Mouse (Mus musculus): ENCODE data around the gene Sox6. TPM values are rescaled to one million over a fixed set of nuclear protein-coding genes. Genes with fewer than 3 reads are reported as not detected.

The Sox6 gene
- total and polyA plus RNA-seq, 3 experiments = 0.09 to 1.3 (median 0.90) TPM

- no peaks in the 10 kb centered on the region for H3K9me3 ChIP-seq (replicated peaks; ENCODE audit: low read length)
- H3K4me2 ChIP-seq (ENCODE audit: insufficient read depth, low read depth, poor library complexity, severe bottlenecking) = no peak overlapping the region
- in situ Hi-C loops (cut with MboI; ENCODE audit: low pct_ligation_motif_present, low pct_unique_long_range_greater_than_20kb, low sequenced_read_pairs) = no loop called here
- no peaks in the 10 kb centered on the region for H3K36me3 ChIP-seq (replicated peaks in 1 of 2; ENCODE audit: control insufficient read depth in 1 of 2, insufficient read depth in 1 of 2, low read length in 1 of 2)
- no peak overlapping the region for H3K4me3 ChIP-seq (replicated peaks in 1 of 3; ENCODE audit: low read depth in 2 of 3, low read length in 2 of 3, poor library complexity in 1 of 3)
- H3K27ac ChIP-seq (ENCODE audit: insufficient read depth, low read depth) = no peak overlapping the region
- dilution Hi-C loops (cut with MboI; ENCODE audit: extremely low pct_ligation_motif_present, extremely low pct_unique_long_range_greater_than_20kb, low sequenced_read_pairs) = no loop called here
- H3K79me2 ChIP-seq (replicated peaks; ENCODE audit: control insufficient read depth, extremely low read depth, insufficient read depth, poor library complexity, severe bottlenecking) = no peaks in the 10 kb centered on the region
- DNase-seq (ENCODE audit: extremely low read depth) = no peak
- no peaks in the 10 kb centered on the region for H3K27me3 ChIP-seq (replicated peaks)
- H3K9ac ChIP-seq (ENCODE audit: insufficient read depth, low read depth) = no peak overlapping the region
- TF ChIP-seq MAX (IDR thresholded peaks at IDR 0.05; ENCODE audit: low read length) (no peak), ZC3H11A (IDR thresholded peaks at IDR 0.05; ENCODE audit: low read depth, low read length) (no peak)
- H3K4me1 ChIP-seq (ENCODE audit: control insufficient read depth in 1 of 2, insufficient read depth in 2 of 2) = no peaks in the 10 kb centered on the region
Observed at GRCm38 (mm10) chr7:115691091-115691490, 347.5 kb downstream of the Sox6 start.

DNA sequence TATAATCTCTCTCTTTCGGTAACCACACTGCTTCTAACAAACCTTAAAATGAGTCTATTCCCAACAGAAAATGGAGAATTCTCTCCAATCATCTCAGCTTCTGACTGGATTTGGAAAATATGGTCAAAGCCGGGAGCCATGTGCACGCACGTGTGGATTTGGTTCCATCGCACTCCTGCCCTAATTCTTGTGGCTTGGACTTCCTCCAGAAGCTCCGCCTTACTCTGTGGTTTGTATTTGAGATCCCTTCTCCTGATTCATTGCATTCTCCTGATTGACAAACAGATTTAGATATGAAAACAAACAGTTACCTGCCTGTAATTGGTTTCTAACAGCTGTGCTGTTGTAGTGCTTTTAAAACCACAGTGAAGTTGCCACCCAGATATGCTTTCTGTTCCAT, 351.9 kb downstream of the Sox6 start:
- Histone ChIP-seq H3K36me3 (replicated peaks in 1 of 2; ENCODE audit: control insufficient read depth in 1 of 2, insufficient read depth in 1 of 2, low read length in 1 of 2) (no peaks in the 10 kb centered on the region), H3K79me2 (replicated peaks; ENCODE audit: control insufficient read depth, extremely low read depth, insufficient read depth, poor library complexity, severe bottlenecking) (no peaks in the 10 kb centered on the region), H3K27me3 (replicated peaks) (no peaks in the 10 kb centered on the region), H3K4me2 (ENCODE audit: insufficient read depth, low read depth, poor library complexity, severe bottlenecking) (no peak overlapping the region), H3K9me3 (replicated peaks; ENCODE audit: low read length) (no peaks in the 10 kb centered on the region), H3K9ac (ENCODE audit: insufficient read depth, low read depth) (no peak overlapping the region), H3K27ac (ENCODE audit: insufficient read depth, low read depth) (no peak overlapping the region), H3K4me1 (ENCODE audit: control insufficient read depth in 1 of 2, insufficient read depth in 2 of 2) (no peaks in the 10 kb centered on the region), H3K4me3 (replicated peaks in 1 of 3; ENCODE audit: low read depth in 2 of 3, low read length in 2 of 3, poor library complexity in 1 of 3) (no peak overlapping the region)
- no peak for TF ChIP-seq JUN (IDR thresholded peaks at IDR 0.05; ENCODE audit: insufficient read depth, low read depth, low read length)
- TF ChIP-seq BHLHE40 (IDR thresholded peaks at IDR 0.05; ENCODE audit: low read depth, low read length) = 0 out of 2 replicates have a peak, but pooled peaks have one; percentile 17
- no peak for DNase-seq (ENCODE audit: extremely low read depth)
- in situ Hi-C loops (cut with MboI; ENCODE audit: low pct_ligation_motif_present, low pct_unique_long_range_greater_than_20kb, low sequenced_read_pairs) (no loop called here), dilution Hi-C loops (cut with MboI; ENCODE audit: extremely low pct_ligation_motif_present, extremely low pct_unique_long_range_greater_than_20kb, low sequenced_read_pairs) (no loop called here)

DNA sequence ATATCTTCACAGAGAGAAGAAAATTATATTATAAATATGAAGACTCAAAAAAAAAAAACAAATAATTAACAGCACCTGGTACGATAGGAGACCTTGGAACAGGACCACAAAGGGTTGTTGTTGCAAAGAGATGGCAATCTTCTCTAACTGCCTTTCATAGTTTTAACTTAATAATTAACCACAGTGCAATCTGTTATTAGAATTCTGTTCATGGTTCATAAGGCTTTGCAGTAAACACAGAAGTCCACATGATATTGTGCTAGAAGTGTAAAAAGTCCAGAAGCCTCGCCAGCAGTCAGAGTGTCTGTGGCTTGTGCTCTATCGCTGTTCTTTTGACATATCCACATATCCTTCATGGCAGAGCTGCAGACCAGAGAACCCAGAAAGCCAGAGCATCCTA, 354.5 kb downstream of the Sox6 start:
- Histone ChIP-seq H3K79me2 (replicated peaks; ENCODE audit: control insufficient read depth, extremely low read depth, insufficient read depth, poor library complexity, severe bottlenecking) (no peaks in the 10 kb centered on the region), H3K4me1 (ENCODE audit: control insufficient read depth in 1 of 2, insufficient read depth in 2 of 2) (no peaks in the 10 kb centered on the region), H3K4me2 (ENCODE audit: insufficient read depth, low read depth, poor library complexity, severe bottlenecking) (no peak overlapping the region), H3K27ac (ENCODE audit: insufficient read depth, low read depth) (no peak overlapping the region), H3K9ac (ENCODE audit: insufficient read depth, low read depth) (no peak overlapping the region), H3K4me3 (replicated peaks in 1 of 3; ENCODE audit: low read depth in 2 of 3, low read length in 2 of 3, poor library complexity in 1 of 3) (no peak overlapping the region), H3K27me3 (replicated peaks) (no peaks in the 10 kb centered on the region), H3K36me3 (replicated peaks in 1 of 2; ENCODE audit: control insufficient read depth in 1 of 2, insufficient read depth in 1 of 2, low read length in 1 of 2) (no peaks in the 10 kb centered on the region), H3K9me3 (replicated peaks; ENCODE audit: low read length) (no peaks in the 10 kb centered on the region)
- no peak for DNase-seq (ENCODE audit: extremely low read depth)
- dilution Hi-C loops (cut with MboI; ENCODE audit: extremely low pct_ligation_motif_present, extremely low pct_unique_long_range_greater_than_20kb, low sequenced_read_pairs) (no loop called here), in situ Hi-C loops (cut with MboI; ENCODE audit: low pct_ligation_motif_present, low pct_unique_long_range_greater_than_20kb, low sequenced_read_pairs) (no loop called here)
- TF ChIP-seq MAZ (IDR thresholded peaks at IDR 0.05; ENCODE audit: low read depth, low read length) (no peak), MAX (IDR thresholded peaks at IDR 0.05; ENCODE audit: low read length) (no peak), NRF1 (IDR thresholded peaks at IDR 0.05; ENCODE audit: low read depth, low read length) (no peak), USF2 (conservative IDR thresholded peaks at IDR 0.05; ENCODE audit: low read depth, low read length) (no peak), HCFC1 (IDR thresholded peaks at IDR 0.05; ENCODE audit: low read depth, low read length) (no peak), ZKSCAN1 (IDR thresholded peaks at IDR 0.05; ENCODE audit: borderline replicate concordance, low read depth, low read length) (no peak), RCOR1 (conservative IDR thresholded peaks at IDR 0.05; ENCODE audit: low read depth, low read length) (no peak), POLR2AphosphoS2 (IDR thresholded peaks at IDR 0.05; ENCODE audit: low read depth, low read length) (no peak), TBP (conservative IDR thresholded peaks at IDR 0.05; ENCODE audit: low read depth, low read length) (no peak), MEF2A (IDR thresholded peaks at IDR 0.05; ENCODE audit: borderline replicate concordance, low read depth, low read length) (no peak), ETS1 (conservative IDR thresholded peaks at IDR 0.05; ENCODE audit: low read depth, low read length) (no peak), UBTF (IDR thresholded peaks at IDR 0.05; ENCODE audit: low read depth, low read length) (no peak), ZMIZ1 (IDR thresholded peaks at IDR 0.05; ENCODE audit: low read depth, low read length) (no peak), JUN (IDR thresholded peaks at IDR 0.05; ENCODE audit: insufficient read depth, low read depth, low read length) (no peak), BHLHE40 (IDR thresholded peaks at IDR 0.05; ENCODE audit: low read depth, low read length) (no peak), E2F4 (IDR thresholded peaks at IDR 0.05; ENCODE audit: insufficient replicate concordance, low read depth, low read length) (no peak), KAT2A (IDR thresholded peaks at IDR 0.05; ENCODE audit: insufficient replicate concordance, low read length) (no peak)
